Mouse (Mus musculus): ENCODE results near the gene Cga.

DNA sequence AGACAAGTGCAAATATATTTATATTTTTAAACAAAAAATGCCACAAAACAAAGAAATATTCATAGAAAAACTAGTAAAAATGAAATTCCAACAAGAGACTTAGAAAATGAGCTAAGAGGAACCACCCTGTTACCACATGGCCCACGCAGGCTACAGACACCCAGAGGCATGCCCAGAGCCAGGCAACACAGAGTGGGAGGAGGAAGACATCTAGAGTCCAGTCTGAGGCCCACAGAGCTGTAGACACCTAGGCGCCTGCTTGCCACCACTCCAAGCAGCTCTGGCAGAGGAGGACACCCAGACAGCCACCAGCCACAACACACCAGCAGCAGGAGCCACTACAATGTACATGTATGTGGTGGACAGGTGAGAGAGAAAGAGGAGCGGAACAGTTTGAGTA is 34.7 kb upstream of the Cga start:
- TF ChIP-seq GATA1 (IDR thresholded peaks at IDR 0.05; ENCODE audit: borderline replicate concordance, low read length) (no peak), FLI1 (IDR thresholded peaks at IDR 0.05; ENCODE audit: low read length) (no peak)
